Mouse (Mus musculus) G1E (cell line): ENCODE measurements around the gene Tbc1d22a.

ENCODE experiments used
- CTCF ChIP-seq: IDR thresholded peaks from 2 replicates; pipeline ENCODE4 v1.5.1; 2012; ENCODE audit warnings: low read depth, low read length, inconsistent platforms, mixed read lengths
- GATA1 ChIP-seq: IDR thresholded peaks from 2 replicates; pipeline ENCODE4 v1.6.1; 2012; ENCODE audit warnings: borderline replicate concordance, low read length, inconsistent platforms, mixed read lengths
- POLR2AphosphoS5 ChIP-seq: IDR thresholded peaks from 2 replicates; pipeline ENCODE4 v1.6.1; 2012; ENCODE audit warnings: low read depth, low read length, inconsistent platforms; ENCODE audit not compliant: insufficient replicate concordance
- TAL1 ChIP-seq: conservative IDR thresholded peaks from 2 replicates; pipeline ENCODE4 v1.6.1; 2012; ENCODE audit warnings: low read depth, low read length, inconsistent platforms, mixed read lengths

DNA sequence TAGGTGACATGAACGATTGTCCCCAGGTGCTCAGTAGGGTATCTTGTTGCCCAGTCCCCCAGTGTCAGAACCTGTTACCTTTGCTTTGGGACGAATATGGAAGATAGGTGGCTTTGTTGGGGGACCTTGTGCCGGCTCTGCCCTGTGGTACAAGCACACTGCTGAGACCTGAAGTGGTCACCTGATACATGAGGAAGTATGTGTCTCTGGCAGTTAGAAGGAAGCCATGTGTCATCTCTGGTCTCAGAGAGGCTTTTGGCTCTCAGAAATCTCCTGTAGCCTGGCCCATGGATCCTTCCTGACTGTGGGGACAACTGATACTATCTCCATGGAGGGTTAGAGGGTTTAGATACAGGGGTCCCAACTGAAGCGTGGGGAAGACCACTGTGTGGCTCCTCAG is 281.9 kb downstream of the Tbc1d22a start:
- TF ChIP-seq CTCF (no peak), TAL1 (no peak), GATA1 (no peak), POLR2AphosphoS5 (no peak)
